Mouse (Mus musculus) testis, adult 2 months (tissue): Measurements from ENCODE around the gene Ppm1k.

Experiments used
- CTCF ChIP-seq: fragments of 200-500 bp; IDR thresholded peaks from 2 replicates; pipeline ENCODE4 v1.5.1; 2012; ENCODE audit warnings: low read depth, mild to moderate bottlenecking, inconsistent platforms, low read length, moderate library complexity; ENCODE audit not compliant: control insufficient read depth, insufficient read depth, insufficient replicate concordance
- POLR2A ChIP-seq: fragments of 200-500 bp; IDR thresholded peaks from 2 replicates; pipeline ENCODE4 v1.6.1; 2012; ENCODE audit warnings: low read depth, mild to moderate bottlenecking, inconsistent platforms, low read length, moderate library complexity; ENCODE audit not compliant: control insufficient read depth

DNA sequence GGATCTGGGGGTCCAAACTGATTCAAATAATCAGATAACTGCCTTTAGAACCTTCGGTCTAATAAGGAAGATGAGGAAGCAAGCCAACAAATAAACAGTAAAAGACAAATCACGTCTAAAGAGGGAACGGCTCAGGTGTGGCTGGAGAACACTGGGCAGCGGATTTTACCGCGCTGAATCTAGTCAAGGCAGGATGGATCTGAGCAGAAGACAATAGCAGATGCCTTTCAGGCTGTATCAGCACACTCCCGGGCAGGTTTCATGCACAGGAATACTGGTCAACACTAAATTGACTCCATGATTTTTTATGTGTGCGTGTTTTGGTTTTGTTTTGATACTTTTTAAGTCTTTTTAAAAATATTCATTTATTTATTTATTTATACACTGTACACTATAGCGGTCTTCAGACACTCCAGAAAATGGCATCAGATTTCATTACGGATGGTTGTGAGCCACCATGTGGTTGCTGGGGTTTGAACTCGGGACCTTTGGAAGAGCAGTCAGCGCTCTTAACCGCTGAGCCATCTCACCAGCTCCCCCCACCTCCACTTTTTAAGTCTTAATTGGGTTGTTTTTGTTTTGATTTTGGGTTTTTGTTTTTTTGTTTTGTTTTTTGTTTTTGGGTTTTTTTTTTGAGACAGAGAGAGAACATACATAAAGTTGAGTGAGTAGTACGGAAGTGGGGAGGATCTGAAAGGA is 852 bp upstream of the Ppm1k start:
- TF ChIP-seq CTCF (no peak), POLR2A (no peak)
